Mouse (Mus musculus): ENCODE measurements at regions not wholly inside any gene's neighbourhood (a gene's known extent, or its start where the extent isn't known, plus 50 kb on each side); places are given as distances from the start of the nearest gene placed in this dataset.

- DNase-seq (ENCODE audit: low spot score) = no peak
- Histone ChIP-seq H3K9me3 (no peaks in the 10 kb centered on the region), H3K27me3 (replicated peaks; ENCODE audit: low read depth, poor library complexity, severe bottlenecking) (no peaks in the 10 kb centered on the region), H3K4me1 (no peaks in the 10 kb centered on the region), H3K36me3 (replicated peaks) (no peaks in the 10 kb centered on the region), H3K4me3 (no peak overlapping the region), H3K27ac (replicated peaks) (no peak overlapping the region)
- 90% methylated on average over 2 of the region's 2 CpGs for WGBS
Observed at GRCm38 (mm10) chr3:133738936-133739335, 194.0 kb upstream of the Tet2 start.

GRCm38 (mm10) chr3:133744552-133745118 is 199.7 kb upstream of the Tet2 start:
- no peaks in the 10 kb centered on the region for H3K9me3 ChIP-seq
- H3K36me3 ChIP-seq (replicated peaks) = no peaks in the 10 kb centered on the region
- no peak overlapping the region for H3K4me3 ChIP-seq
- no peaks in the 10 kb centered on the region for H3K4me1 ChIP-seq
- no peak overlapping the region for H3K27ac ChIP-seq (replicated peaks)
- H3K27me3 ChIP-seq (replicated peaks; ENCODE audit: low read depth, poor library complexity, severe bottlenecking) = no peaks in the 10 kb centered on the region
- WGBS = 78% methylated on average over 4 of the region's 4 CpGs
- no peak for DNase-seq (ENCODE audit: low spot score)

- no peak overlapping the region for H3K27ac ChIP-seq (replicated peaks)
- H3K36me3 ChIP-seq (replicated peaks) = no peaks in the 10 kb centered on the region
- no peak overlapping the region for H3K4me3 ChIP-seq
- 84% methylated on average over 10 of the region's 10 CpGs for WGBS
- H3K27me3 ChIP-seq (replicated peaks; ENCODE audit: low read depth, poor library complexity, severe bottlenecking) = no peaks in the 10 kb centered on the region; the same call in 1 of the 2 replicates
- no peaks in the 10 kb centered on the region for H3K9me3 ChIP-seq
- peaks cover 8% of the 10 kb centered on the region for H3K4me1 ChIP-seq
- no peak for DNase-seq (ENCODE audit: low spot score)
Observed at GRCm38 (mm10) chr3:133748756-133749737, 204.1 kb upstream of the Tet2 start.

GRCm38 (mm10) chr3:133750061-133750460 is 205.1 kb upstream of the Tet2 start:
- Histone ChIP-seq H3K4me1 (peaks cover 18% of the 10 kb centered on the region), H3K27me3 (replicated peaks; ENCODE audit: low read depth, poor library complexity, severe bottlenecking) (no peaks in the 10 kb centered on the region; the same call in 1 of the 2 replicates), H3K9me3 (no peaks in the 10 kb centered on the region), H3K36me3 (replicated peaks) (no peaks in the 10 kb centered on the region), H3K27ac (replicated peaks) (no peak overlapping the region), H3K4me3 (no peak overlapping the region)
- WGBS = 83% methylated on average over 8 of the region's 8 CpGs
- no peak for DNase-seq (ENCODE audit: low spot score)

GRCm38 (mm10) chr3:133750606-133751005 is 205.7 kb upstream of the Tet2 start:
- Histone ChIP-seq H3K27ac (replicated peaks) (no peak overlapping the region), H3K27me3 (replicated peaks; ENCODE audit: low read depth, poor library complexity, severe bottlenecking) (peaks cover under 1% of the 10 kb centered on the region; the same call in 1 of the 2 replicates), H3K36me3 (replicated peaks) (no peaks in the 10 kb centered on the region), H3K4me1 (peaks cover 19% of the 10 kb centered on the region), H3K9me3 (no peaks in the 10 kb centered on the region), H3K4me3 (no peak overlapping the region)
- DNase-seq (ENCODE audit: low spot score) = no peak
- 92% methylated on average over 3 of the region's 3 CpGs for WGBS

GRCm38 (mm10) chr3:133751011-133751410 is 206.1 kb upstream of the Tet2 start:
- DNase-seq (ENCODE audit: low spot score) = no peak
- H3K9me3 ChIP-seq = no peaks in the 10 kb centered on the region
- WGBS = 67% methylated on average over 3 of the region's 3 CpGs
- H3K4me1 ChIP-seq = peaks cover 19% of the 10 kb centered on the region
- no peak overlapping the region for H3K27ac ChIP-seq (replicated peaks)
- peaks cover 5% of the 10 kb centered on the region; the same call in 1 of the 2 replicates for H3K27me3 ChIP-seq (replicated peaks; ENCODE audit: low read depth, poor library complexity, severe bottlenecking)
- H3K4me3 ChIP-seq = no peak overlapping the region
- no peaks in the 10 kb centered on the region for H3K36me3 ChIP-seq (replicated peaks)

- no peak for DNase-seq (ENCODE audit: low spot score)
- no peak overlapping the region for H3K27ac ChIP-seq (replicated peaks)
- no peaks in the 10 kb centered on the region for H3K9me3 ChIP-seq
- WGBS = 65% methylated on average over 4 of the region's 4 CpGs
- peaks cover 8% of the 10 kb centered on the region; the same call in 1 of the 2 replicates for H3K27me3 ChIP-seq (replicated peaks; ENCODE audit: low read depth, poor library complexity, severe bottlenecking)
- H3K4me3 ChIP-seq = no peak overlapping the region
- no peaks in the 10 kb centered on the region for H3K36me3 ChIP-seq (replicated peaks)
- H3K4me1 ChIP-seq = peaks cover 19% of the 10 kb centered on the region
Observed at GRCm38 (mm10) chr3:133751565-133751964, 206.6 kb upstream of the Tet2 start.

GRCm38 (mm10) chr3:133753041-133753440 is 208.1 kb upstream of the Tet2 start:
- H3K4me3 ChIP-seq = no peak overlapping the region
- H3K27ac ChIP-seq (replicated peaks) = no peak overlapping the region
- H3K9me3 ChIP-seq = no peaks in the 10 kb centered on the region
- DNase-seq (ENCODE audit: low spot score) = no peak
- H3K27me3 ChIP-seq (replicated peaks; ENCODE audit: low read depth, poor library complexity, severe bottlenecking) = peaks cover 8% of the 10 kb centered on the region; the same call in 1 of the 2 replicates
- whole genome bisulfite sequencing = 83% methylated on average over 3 of the region's 3 CpGs
- peaks cover 23% of the 10 kb centered on the region for H3K4me1 ChIP-seq
- no peaks in the 10 kb centered on the region for H3K36me3 ChIP-seq (replicated peaks)

GRCm38 (mm10) chr3:133754006-133754910 is 209.3 kb upstream of the Tet2 start:
- peak; percentile 35 for DNase-seq (ENCODE audit: low spot score)
- Histone ChIP-seq H3K27ac (replicated peaks) (peak overlapping the region; percentile 37), H3K9me3 (no peaks in the 10 kb centered on the region), H3K27me3 (replicated peaks; ENCODE audit: low read depth, poor library complexity, severe bottlenecking) (peaks cover 8% of the 10 kb centered on the region; the same call in 1 of the 2 replicates), H3K36me3 (replicated peaks) (no peaks in the 10 kb centered on the region), H3K4me3 (peak overlapping the region; percentile 30; the same call in 1 of the 2 replicates), H3K4me1 (peaks cover 33% of the 10 kb centered on the region)
- 34% methylated on average over 14 of the region's 14 CpGs for WGBS

- H3K27me3 ChIP-seq (replicated peaks; ENCODE audit: low read depth, poor library complexity, severe bottlenecking) = peaks cover 8% of the 10 kb centered on the region; the same call in 1 of the 2 replicates
- 8% methylated on average over 3 of the region's 3 CpGs for WGBS
- no peaks in the 10 kb centered on the region for H3K9me3 ChIP-seq
- H3K4me1 ChIP-seq = peaks cover 33% of the 10 kb centered on the region
- H3K27ac ChIP-seq (replicated peaks) = peak overlapping the region; percentile 37
- H3K36me3 ChIP-seq (replicated peaks) = no peaks in the 10 kb centered on the region
- DNase-seq (ENCODE audit: low spot score) = peak; percentile 28
- H3K4me3 ChIP-seq = no peak overlapping the region
Observed at GRCm38 (mm10) chr3:133754911-133755259, 209.9 kb upstream of the Tet2 start.

GRCm38 (mm10) chr3:133757756-133758420 is 212.9 kb upstream of the Tet2 start:
- peaks cover 8% of the 10 kb centered on the region; the same call in 1 of the 2 replicates for H3K27me3 ChIP-seq (replicated peaks; ENCODE audit: low read depth, poor library complexity, severe bottlenecking)
- no peak overlapping the region for H3K27ac ChIP-seq (replicated peaks)
- no peaks in the 10 kb centered on the region for H3K36me3 ChIP-seq (replicated peaks)
- peaks cover 27% of the 10 kb centered on the region for H3K4me1 ChIP-seq
- H3K4me3 ChIP-seq = no peak overlapping the region
- no peak for DNase-seq (ENCODE audit: low spot score)
- WGBS = 77% methylated on average over 12 of the region's 12 CpGs
- no peaks in the 10 kb centered on the region for H3K9me3 ChIP-seq
